Mouse (Mus musculus) lung, adult 2 months (tissue): ENCODE data around the gene Podn. TPM values are rescaled to one million over a fixed set of nuclear protein-coding genes. Genes with fewer than 3 reads are reported as not detected.

ENCODE experiments used
- DNase-seq: peaks from one replicate; pipeline ENCODE4 v3.0.0; 2022
- H3K4me1 ChIP-seq: fragments of 200-500 bp; 2 replicates; pipeline ENCODE4 v1.6.1; 2011; ENCODE audit warnings: low read length; ENCODE audit not compliant: control insufficient read depth, insufficient read depth
- H3K4me3 ChIP-seq: fragments of 200-500 bp; replicated peaks from 2 replicates; pipeline ENCODE3; 2011; ENCODE audit warnings: low read depth, mild to moderate bottlenecking, control low read depth, low read length; ENCODE audit errors: extremely low read depth
- CTCF ChIP-seq: fragments of 200-500 bp; IDR thresholded peaks from 2 replicates; pipeline ENCODE4 v1.5.1; 2011; ENCODE audit warnings: mild to moderate bottlenecking, low read length, control low read depth; ENCODE audit not compliant: insufficient read depth
- POLR2A ChIP-seq: fragments of 200-500 bp; IDR thresholded peaks from 2 replicates; pipeline ENCODE4 v1.6.1; 2011; ENCODE audit warnings: low read depth, mild to moderate bottlenecking, control low read depth, low read length, borderline replicate concordance; ENCODE audit errors: extremely low read depth
- WGBS: fragments of 180-500 bp; shearing (Covaris S2); methylation state at CpG from one replicate; pipeline ENCODE4 v1.1.7; 2018; 5-methylcytosine and 5-hydroxymethylcytosine counted together
- polyA plus RNA-seq: library from polyadenylated mRNA; depleted of rRNA; stranded (reverse); fragments of >200 nt; gene quantifications from 2 replicates; pipeline ENCODE4 v1.2.3, GENCODE M21; 2012; rRNA removed

Podn gene
- polyA plus RNA-seq, 1 experiment = 56.1 TPM

- Histone ChIP-seq H3K4me1 (no peaks in the 10 kb centered on the region), H3K4me3 (no peak overlapping the region)
- 32% methylated on average over 2 of the region's 2 CpGs for WGBS
- DNase-seq = no peak
- TF ChIP-seq POLR2A (no peak), CTCF (no peak)
These were observed 116.7 kb downstream of the Podn start for GRCm38 (mm10) chr4:107979530-107979929.

DNA sequence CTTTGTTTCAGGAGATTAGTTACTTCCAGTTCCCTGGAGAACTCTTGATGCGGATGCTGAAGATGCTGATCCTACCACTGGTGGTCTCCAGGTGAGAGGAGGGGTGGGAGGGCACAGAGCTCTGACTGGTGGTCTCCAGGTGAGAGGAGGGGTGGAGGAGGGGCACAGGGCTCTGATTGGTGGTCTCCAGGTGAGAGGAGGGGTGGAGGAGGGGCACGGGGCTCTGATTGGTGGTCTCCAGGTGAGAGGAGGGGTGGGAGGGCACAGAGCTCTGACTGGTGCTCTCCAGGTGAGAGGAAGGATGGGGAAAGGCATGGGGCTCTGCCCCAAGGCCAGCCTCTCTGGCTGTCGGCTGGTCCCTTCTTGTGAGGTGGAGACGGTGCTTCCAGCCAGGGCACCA, 118.7 kb downstream of the Podn start:
- no peaks in the 10 kb centered on the region for H3K4me1 ChIP-seq
- WGBS = 67% methylated on average over 4 of the region's 4 CpGs
- DNase-seq = no peak
- TF ChIP-seq CTCF (no peak), POLR2A (no peak)
- no peak overlapping the region for H3K4me3 ChIP-seq

DNA sequence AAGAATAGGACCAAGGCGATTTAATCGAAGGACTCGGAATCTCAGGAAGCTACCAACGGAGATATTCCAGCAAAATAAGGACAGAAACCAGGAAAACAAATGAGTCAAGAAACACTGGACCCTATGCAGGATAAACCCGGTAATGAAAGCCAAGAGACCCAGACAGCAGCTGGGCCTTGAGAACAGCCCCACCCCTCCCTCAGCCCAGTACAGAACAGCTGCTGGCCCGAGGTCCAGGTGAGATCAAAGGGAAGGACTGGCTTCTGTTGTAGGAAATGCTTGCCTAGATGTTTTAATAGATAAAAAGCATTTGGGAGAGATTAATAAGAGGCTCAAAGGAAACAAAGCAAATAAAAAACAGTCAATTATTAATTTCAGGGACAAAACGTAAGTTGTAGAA, 121.2 kb downstream of the Podn start:
- TF ChIP-seq CTCF (no peak), POLR2A (no peak)
- 69% methylated on average over 7 of the region's 7 CpGs for WGBS
- Histone ChIP-seq H3K4me1 (no peaks in the 10 kb centered on the region), H3K4me3 (no peak overlapping the region)
- DNase-seq = no peak

DNA sequence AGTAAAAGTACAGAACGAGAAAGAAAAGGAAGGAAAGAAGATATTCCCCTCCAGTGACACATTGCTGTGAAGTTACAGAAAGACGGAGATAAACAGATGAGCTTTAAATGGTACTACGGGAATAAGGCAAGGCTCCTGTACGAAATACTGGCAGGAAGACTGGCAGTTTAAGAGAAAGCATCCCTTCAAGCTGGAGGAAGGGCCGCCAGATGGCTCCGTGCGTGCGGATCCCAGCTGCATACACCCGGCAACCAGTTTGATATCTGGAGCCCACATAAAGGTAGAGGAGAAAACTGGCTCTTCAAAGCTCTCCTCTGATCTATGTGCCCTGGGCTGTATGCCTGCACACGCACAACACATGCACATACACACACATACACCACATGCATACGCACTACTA, 121.7 kb downstream of the Podn start:
- Histone ChIP-seq H3K4me3 (no peak overlapping the region), H3K4me1 (no peaks in the 10 kb centered on the region)
- DNase-seq = no peak
- TF ChIP-seq POLR2A = no peak
- no peak for TF ChIP-seq CTCF
- WGBS = 81% methylated on average over 11 of the region's 11 CpGs

DNA sequence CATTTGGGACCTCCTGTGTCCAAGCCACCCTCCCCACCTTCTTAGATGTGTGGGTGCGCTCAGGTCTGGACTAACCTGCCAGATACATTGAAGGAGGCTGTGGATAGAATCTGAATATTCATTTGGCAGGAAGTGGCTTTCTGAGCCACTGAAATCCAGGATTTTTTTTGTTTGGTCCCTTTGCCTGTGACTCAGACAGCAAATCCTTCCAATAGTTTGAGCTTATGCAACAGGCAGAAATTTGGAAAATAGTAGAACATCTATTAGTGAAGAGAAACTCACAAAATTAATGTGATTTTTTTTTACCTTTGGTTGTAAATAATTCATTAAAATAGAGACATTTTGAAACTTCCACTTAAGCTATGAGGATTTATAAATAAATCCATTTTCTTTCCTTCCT, 125.1 kb downstream of the Podn start:
- 86% methylated on average over 1 of the region's 1 CpGs for WGBS
- Histone ChIP-seq H3K4me3 (no peak overlapping the region), H3K4me1 (no peaks in the 10 kb centered on the region)
- no peak for DNase-seq
- TF ChIP-seq CTCF (no peak), POLR2A (no peak)

DNA sequence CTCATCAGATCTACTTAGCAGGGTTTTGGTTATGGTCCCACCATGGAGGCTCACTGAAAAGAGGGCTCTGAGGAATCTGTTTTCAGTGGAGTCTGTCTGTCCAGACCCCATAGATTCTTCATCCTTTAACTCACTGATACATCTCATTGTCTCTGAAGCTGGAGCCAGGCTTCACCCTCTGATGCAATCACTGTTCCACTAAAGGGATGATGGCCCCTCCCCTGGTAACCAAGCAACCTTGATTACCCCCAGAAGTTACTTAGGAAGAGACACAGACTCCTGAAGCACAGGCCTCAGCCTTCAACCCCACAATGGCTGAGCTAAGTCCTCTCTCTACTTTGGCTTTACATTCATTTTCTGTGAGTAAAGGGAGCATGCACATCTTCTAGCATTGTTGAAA, 126.5 kb downstream of the Podn start:
- no peak for TF ChIP-seq POLR2A
- TF ChIP-seq CTCF = no peak
- no peak overlapping the region for H3K4me3 ChIP-seq
- no peaks in the 10 kb centered on the region for H3K4me1 ChIP-seq
- DNase-seq = no peak

- DNase-seq = no peak
- Histone ChIP-seq H3K4me3 (no peak within 1 kb of the TSS), H3K4me1 (no peaks in the 10 kb centered on the region)
- WGBS = 77% methylated on average over 16 of the region's 16 CpGs
- TF ChIP-seq POLR2A (no peak), CTCF (no peak)
These were observed 128.1 kb downstream of the Podn start, which contains the start of gene Slc1a7 for GRCm38 (mm10) chr4:107967966-107968682. Gene Slc1a7, plus strand, starts transcription at chr4:107968332.

DNA sequence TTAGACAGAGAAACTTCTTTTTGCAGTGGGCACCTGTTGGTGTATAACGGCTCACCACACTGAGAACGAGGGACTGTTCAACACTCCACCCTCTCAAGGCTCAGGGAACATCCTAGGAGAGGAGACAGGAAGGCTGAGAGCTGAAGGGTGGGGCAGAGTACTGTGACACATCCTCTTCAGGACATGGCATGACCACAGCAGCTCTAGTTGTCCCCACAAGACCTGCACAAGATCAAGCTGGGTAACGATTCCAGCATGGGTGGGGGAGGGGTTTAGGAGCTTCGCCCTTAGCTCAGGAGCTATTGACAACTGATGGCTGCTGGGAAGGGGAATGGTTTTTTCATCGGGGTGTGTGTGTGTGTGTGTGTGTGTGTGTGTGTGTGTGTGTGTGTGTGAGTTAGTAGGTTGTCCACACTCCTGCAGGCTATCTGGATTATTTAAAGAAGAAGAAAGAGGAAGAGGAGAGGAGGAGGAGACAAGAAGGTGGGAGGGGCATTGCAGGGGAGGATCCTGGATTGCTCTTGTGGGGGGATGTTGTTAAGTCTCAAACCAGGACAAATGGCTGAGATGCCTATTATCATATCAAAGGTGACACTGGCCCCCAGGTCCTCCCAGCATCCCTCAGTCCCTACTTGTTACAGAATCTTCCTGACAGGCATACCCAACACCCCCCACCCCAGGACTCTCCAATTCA, 129.7 kb downstream of the Podn start:
- Histone ChIP-seq H3K4me3 (no peak overlapping the region), H3K4me1 (no peaks in the 10 kb centered on the region)
- DNase-seq = no peak
- TF ChIP-seq CTCF (no peak), POLR2A (no peak)
- 37% methylated on average over 5 of the region's 5 CpGs for WGBS

Other genes with a start within 250 kb of the Podn start
- 22.3 and 39.3 TPM in 2 replicates for gene Magoh, start 216.7 kb downstream of the Podn start, polyA plus RNA-seq
- gene 0610037L13Rik, start 206.6 kb downstream of the Podn start, polyA plus RNA-seq = 31.5 and 40.9 TPM in 2 replicates
- gene Cpt2, start 172.8 kb downstream of the Podn start, polyA plus RNA-seq = 65.3 and 68.3 TPM in 2 replicates
- gene Slc1a7, start 128.1 kb downstream of the Podn start, polyA plus RNA-seq = 0.39 and 0.48 TPM in 2 replicates
- 122 and 185 TPM in 2 replicates for gene Scp2, start 48.6 kb upstream of the Podn start, polyA plus RNA-seq
- 53.7 and 67.0 TPM in 2 replicates for gene Echdc2, start 69.0 kb upstream of the Podn start, polyA plus RNA-seq
- gene Zyg11a, start 121.6 kb upstream of the Podn start, polyA plus RNA-seq = 0.05 and 0.19 TPM in 2 replicates
- gene Zyg11b, start 204.7 kb upstream of the Podn start, polyA plus RNA-seq = 6.2 and 8.7 TPM in 2 replicates
- 3.2 and 5.2 TPM in 2 replicates for gene Coa7, start 231.7 kb upstream of the Podn start, polyA plus RNA-seq